Mouse (Mus musculus) liver, adult 2 months (tissue): ENCODE data around the gene Myo5a. TPM values are rescaled to one million over a fixed set of nuclear protein-coding genes. Genes with fewer than 3 reads are reported as not detected.
A peak's percentile ranks its signal among the peaks of the same experiment; 100 is the strongest.

Experiments
- DNase-seq: peaks from one replicate; pipeline ENCODE4 v3.0.0-alpha.2; 2011; ENCODE audit warnings: low read depth, low spot score; ENCODE audit errors: extremely low read depth
- H3K27ac ChIP-seq: fragments of 200-500 bp; replicated peaks from 2 replicates; pipeline ENCODE4 v1.5.1; 2012; ENCODE audit warnings: low read depth, mild to moderate bottlenecking, control low read depth, inconsistent platforms, low read length; ENCODE audit not compliant: insufficient read depth
- H3K27me3 ChIP-seq: fragments of 200-500 bp; 2 replicates; pipeline ENCODE4 v1.6.1; 2012; ENCODE audit warnings: mild to moderate bottlenecking, moderate library complexity, low read length, inconsistent platforms; ENCODE audit not compliant: control insufficient read depth, insufficient read depth
- H3K36me3 ChIP-seq: fragments of 200-500 bp; 2 replicates; pipeline ENCODE4 v1.6.1; 2012; ENCODE audit warnings: low read length, inconsistent platforms; ENCODE audit not compliant: control insufficient read depth, insufficient read depth
- H3K4me1 ChIP-seq: fragments of 200-500 bp; 2 replicates; pipeline ENCODE4 v1.6.1; 2011; ENCODE audit warnings: low read length; ENCODE audit not compliant: control insufficient read depth, insufficient read depth
- H3K4me3 ChIP-seq: fragments of 200-500 bp; 2 replicates; pipeline ENCODE4 v1.5.1; 2011; ENCODE audit warnings: low read depth, mild to moderate bottlenecking, control low read depth, low read length, moderate library complexity; ENCODE audit not compliant: insufficient read depth
- H3K79me2 ChIP-seq: fragments of 200-500 bp; 2 replicates; pipeline ENCODE4 v1.6.1; 2012; ENCODE audit warnings: inconsistent platforms, mild to moderate bottlenecking, low read length, moderate library complexity; ENCODE audit not compliant: control insufficient read depth, insufficient read depth
- H3K9ac ChIP-seq: fragments of 200-500 bp; 2 replicates; pipeline ENCODE4 v1.6.1; 2012; ENCODE audit warnings: low read depth, mild to moderate bottlenecking, control low read depth, inconsistent platforms, low read length
- CTCF ChIP-seq: fragments of 200-500 bp; IDR thresholded peaks from 2 replicates; pipeline ENCODE4 v1.5.1; 2011; ENCODE audit warnings: low read depth, low read length, control low read depth
- POLR2A ChIP-seq: fragments of 200-500 bp; IDR thresholded peaks from 2 replicates; pipeline ENCODE4 v1.6.1; 2011; ENCODE audit warnings: low read length, control low read depth; ENCODE audit not compliant: insufficient read depth; ENCODE audit errors: extremely low read depth
- WGBS: fragments of 180-500 bp; shearing (Covaris S2); methylation state at CpG from one replicate; pipeline ENCODE4 v1.1.7; 2018; 5-methylcytosine and 5-hydroxymethylcytosine counted together
- polyA plus RNA-seq: library from polyadenylated mRNA; depleted of rRNA; stranded (reverse); fragments of >200 nt; gene quantifications from 2 replicates; pipeline ENCODE4 v1.2.3, GENCODE M21; 2012
- total RNA-seq: library from RNA; depleted of rRNA; stranded (reverse); fragments of >200 nt; gene quantifications from 2 replicates; pipeline ENCODE4 v1.2.3, GENCODE M21; 2014

The Myo5a gene
- total and polyA plus RNA-seq, 2 experiments = 0.17 to 0.74 TPM

DNA sequence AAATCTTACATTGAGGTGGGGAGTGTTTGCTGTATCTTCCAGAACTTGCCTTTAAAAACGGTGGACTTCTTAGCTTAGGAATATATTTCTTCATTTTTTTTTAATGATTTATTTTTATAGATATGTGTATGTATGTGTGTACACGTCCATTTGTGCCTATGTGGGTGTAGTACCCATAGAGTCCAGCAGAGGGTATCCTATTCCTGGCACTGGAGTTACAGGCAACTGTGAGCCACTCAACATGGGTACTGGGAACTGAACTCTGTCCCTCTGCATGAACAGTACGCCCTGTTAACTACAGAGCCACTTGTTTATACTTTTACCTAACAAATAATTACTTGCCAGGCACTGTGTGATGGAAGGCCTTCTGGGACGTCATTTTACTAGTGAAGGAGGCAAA lies 188.8 kb downstream of the Myo5a start:
- no peaks in the 10 kb centered on the region for H3K4me1 ChIP-seq
- no peaks in the 10 kb centered on the region for H3K36me3 ChIP-seq
- TF ChIP-seq POLR2A (no peak), CTCF (peak; percentile 23; the same call in 1 of the 2 replicates)
- no peak for DNase-seq
- WGBS = 92% methylated on average over 4 of the region's 4 CpGs
- H3K27ac ChIP-seq = no peak overlapping the region
- no peaks in the 10 kb centered on the region for H3K79me2 ChIP-seq
- no peaks in the 10 kb centered on the region for H3K27me3 ChIP-seq
- no peak overlapping the region for H3K9ac ChIP-seq
- H3K4me3 ChIP-seq = no peak overlapping the region

DNA sequence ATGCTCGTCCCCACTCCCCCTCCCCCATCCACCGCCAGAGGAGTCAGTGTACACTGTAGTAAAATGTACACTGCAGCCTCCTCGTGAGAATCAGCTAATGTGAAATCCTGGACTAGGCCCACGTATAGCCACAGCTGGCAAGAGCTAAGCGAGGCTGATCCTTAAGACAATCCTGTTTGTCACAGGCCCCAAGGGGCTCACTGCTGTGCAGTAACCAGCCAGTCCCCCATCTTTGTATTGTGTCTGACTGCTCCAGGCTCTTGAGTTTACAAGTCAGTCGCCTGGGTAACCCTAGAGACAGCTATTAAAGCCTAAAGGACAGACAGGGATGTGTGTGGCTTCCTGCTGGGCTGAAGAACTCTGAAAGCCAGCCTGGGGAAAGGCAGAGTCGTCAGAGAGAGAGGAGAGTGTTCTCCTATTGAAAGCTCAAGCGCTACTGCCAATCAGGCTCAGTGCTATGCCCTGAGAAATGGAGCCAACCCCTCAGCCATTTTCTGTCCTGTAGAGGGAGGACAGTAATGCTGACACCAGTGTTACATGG lies 190.6 kb downstream of the Myo5a start:
- WGBS = 62% methylated on average over 8 of the region's 8 CpGs
- Histone ChIP-seq H3K4me3 (no peak overlapping the region), H3K79me2 (no peaks in the 10 kb centered on the region), H3K9ac (no peak overlapping the region), H3K27me3 (no peaks in the 10 kb centered on the region), H3K4me1 (no peaks in the 10 kb centered on the region), H3K27ac (no peak overlapping the region), H3K36me3 (no peaks in the 10 kb centered on the region)
- TF ChIP-seq POLR2A (no peak), CTCF (no peak)
- DNase-seq = no peak

GRCm38 (mm10) chr9:75262235-75262826 lies 191.5 kb downstream of the Myo5a start:
- Histone ChIP-seq H3K4me1 (no peaks in the 10 kb centered on the region), H3K36me3 (no peaks in the 10 kb centered on the region), H3K9ac (no peak overlapping the region), H3K27me3 (no peaks in the 10 kb centered on the region), H3K79me2 (no peaks in the 10 kb centered on the region), H3K4me3 (no peak overlapping the region), H3K27ac (no peak overlapping the region)
- DNase-seq = no peak
- TF ChIP-seq POLR2A (no peak), CTCF (no peak)
- 81% methylated on average over 8 of the region's 8 CpGs for WGBS

- no peaks in the 10 kb centered on the region for H3K27me3 ChIP-seq
- TF ChIP-seq POLR2A = no peak
- no peak for TF ChIP-seq CTCF
- H3K9ac ChIP-seq = no peak overlapping the region
- no peak overlapping the region for H3K27ac ChIP-seq
- DNase-seq = no peak
- no peak overlapping the region for H3K4me3 ChIP-seq
- WGBS = 90% methylated on average over 3 of the region's 3 CpGs
- no peaks in the 10 kb centered on the region for H3K79me2 ChIP-seq
- no peaks in the 10 kb centered on the region for H3K4me1 ChIP-seq
- H3K36me3 ChIP-seq = no peaks in the 10 kb centered on the region
These were observed 193.3 kb downstream of the Myo5a start for GRCm38 (mm10) chr9:75264008-75264718.

GRCm38 (mm10) chr9:75267147-75267546 lies 196.3 kb downstream of the Myo5a start:
- 0 out of 2 replicates have a peak, but pooled peaks cover 2% of the 10 kb centered on the region for H3K4me1 ChIP-seq
- no peaks in the 10 kb centered on the region for H3K27me3 ChIP-seq
- no peaks in the 10 kb centered on the region for H3K36me3 ChIP-seq
- H3K27ac ChIP-seq = no peak overlapping the region
- no peak for TF ChIP-seq CTCF
- TF ChIP-seq POLR2A = no peak
- WGBS = 28% methylated on average over 6 of the region's 6 CpGs
- DNase-seq = peak; percentile 33
- no peak overlapping the region for H3K4me3 ChIP-seq
- no peaks in the 10 kb centered on the region for H3K79me2 ChIP-seq
- H3K9ac ChIP-seq = no peak overlapping the region

GRCm38 (mm10) chr9:75270382-75270781 lies 199.6 kb downstream of the Myo5a start:
- Histone ChIP-seq H3K27ac (no peak overlapping the region), H3K9ac (no peak overlapping the region), H3K4me1 (0 out of 2 replicates have a peak, but pooled peaks cover 2% of the 10 kb centered on the region), H3K79me2 (no peaks in the 10 kb centered on the region), H3K4me3 (no peak overlapping the region), H3K36me3 (no peaks in the 10 kb centered on the region), H3K27me3 (no peaks in the 10 kb centered on the region)
- 65% methylated on average over 6 of the region's 6 CpGs for WGBS
- DNase-seq = no peak
- TF ChIP-seq POLR2A (no peak), CTCF (no peak)
